Mouse (Mus musculus) induced T-regulatory cell, adult 2 months (primary cell): ENCODE data around the gene Olfr247.
"Not testable (repeated sequence)": the region's sequence is repeated elsewhere in the genome, so short reads cannot be mapped to it uniquely, and the experiment has no call there.

Experiments
- DNase-seq: peaks from one replicate; pipeline ENCODE4 v3.0.0-alpha.2; 2012; ENCODE audit warnings: low read depth

The Olfr247 gene

DNA sequence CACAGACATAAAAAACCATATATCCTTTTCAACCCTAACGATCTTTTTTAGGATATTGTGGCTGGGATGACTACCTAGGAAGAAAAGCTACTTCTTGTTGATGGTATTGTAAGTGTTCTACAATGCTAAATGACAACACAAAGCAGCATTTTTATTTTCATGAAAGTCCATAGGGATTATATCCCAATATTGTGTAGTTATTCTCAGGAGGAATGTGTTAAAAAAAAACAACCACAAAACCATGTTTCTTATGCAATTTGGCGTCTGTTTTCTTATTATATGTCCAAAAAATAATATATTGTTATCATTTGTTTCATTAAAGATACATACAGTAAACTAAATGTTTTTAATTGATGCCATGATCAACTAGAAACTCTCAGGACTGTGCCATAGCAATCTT, at the start of gene Olfr247:
Gene Olfr247, minus strand, starts transcription at position 101 of the 400 bp plus-strand sequence.
- not testable (repeated sequence) for DNase-seq

DNA sequence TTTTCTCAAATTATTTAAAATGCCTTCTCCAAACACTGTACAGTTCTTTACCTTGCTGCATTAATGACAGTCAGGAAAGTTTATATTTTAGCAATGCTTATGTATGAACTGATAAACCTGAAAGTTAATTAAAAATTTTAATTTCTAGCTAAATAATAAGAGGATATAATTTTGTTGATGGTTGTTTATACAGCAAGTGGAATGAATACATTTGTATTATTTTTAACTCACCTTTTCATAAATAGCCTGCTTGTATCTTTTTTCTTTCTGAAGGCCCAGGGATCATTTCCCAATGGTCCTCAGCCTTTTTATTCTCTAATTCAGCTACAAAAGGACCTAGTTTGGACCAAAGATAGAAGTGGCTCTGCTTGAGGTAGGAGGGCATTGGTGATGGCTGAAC, 36.4 kb upstream of the Olfr247 start, which contains the start of gene Olfr820:
Gene Olfr820, plus strand, starts transcription at position 301 of the 400 bp plus-strand sequence.
- no peak for DNase-seq

DNA sequence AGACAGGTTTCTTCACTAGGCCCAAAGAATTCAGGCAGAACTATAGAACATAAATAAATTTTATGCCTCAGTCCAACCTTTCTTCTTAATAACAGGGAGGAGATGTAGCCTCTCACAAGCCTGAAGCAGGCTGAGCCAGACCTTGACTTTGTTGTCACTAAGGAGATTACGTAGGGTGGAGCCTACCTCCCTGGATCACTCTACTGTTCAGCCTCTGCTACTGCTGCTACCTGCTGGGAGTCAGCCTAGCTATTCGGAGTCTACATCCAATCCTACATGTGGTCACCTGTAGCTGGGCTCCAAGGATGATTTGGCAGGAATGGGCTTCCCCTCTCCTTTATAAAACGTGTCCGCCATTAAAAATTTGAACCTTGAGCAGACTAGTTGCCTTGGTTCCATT, 29.4 kb upstream of the Olfr247 start:
- DNase-seq = not testable (repeated sequence)

DNA sequence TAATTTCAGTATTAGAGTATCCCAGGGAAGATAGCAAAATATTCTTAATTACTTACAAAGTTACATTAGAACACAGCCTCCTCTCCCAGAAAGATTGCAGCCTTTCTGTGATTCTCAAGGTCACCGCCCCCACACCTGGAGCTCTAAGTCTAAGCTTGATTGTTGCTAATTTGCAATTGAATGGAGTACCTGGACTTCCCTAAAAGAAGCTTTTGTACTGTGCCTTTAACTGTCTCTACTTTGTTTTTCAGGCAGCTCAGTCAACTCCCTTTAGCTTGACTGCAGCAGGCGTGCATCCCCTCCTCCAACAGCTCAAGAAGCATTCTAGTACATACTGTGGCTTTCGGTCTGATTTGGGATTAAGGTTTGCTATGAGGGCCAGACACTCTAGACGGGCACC, 28.2 kb upstream of the Olfr247 start:
- DNase-seq = not testable (repeated sequence)

DNA sequence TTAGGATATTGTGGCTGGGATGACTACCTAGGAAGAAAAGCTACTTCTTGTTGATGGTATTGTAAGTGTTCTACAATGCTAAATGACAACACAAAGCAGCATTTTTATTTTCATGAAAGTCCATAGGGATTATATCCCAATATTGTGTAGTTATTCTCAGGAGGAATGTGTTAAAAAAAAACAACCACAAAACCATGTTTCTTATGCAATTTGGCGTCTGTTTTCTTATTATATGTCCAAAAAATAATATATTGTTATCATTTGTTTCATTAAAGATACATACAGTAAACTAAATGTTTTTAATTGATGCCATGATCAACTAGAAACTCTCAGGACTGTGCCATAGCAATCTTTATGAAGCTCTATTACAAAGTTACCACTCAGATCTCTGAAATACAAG, 9.0 kb upstream of the Olfr247 start, which contains the start of gene Gm10310:
Gene Gm10310, minus strand, starts transcription at position 101 of the 400 bp plus-strand sequence.
- not testable (repeated sequence) for DNase-seq

DNA sequence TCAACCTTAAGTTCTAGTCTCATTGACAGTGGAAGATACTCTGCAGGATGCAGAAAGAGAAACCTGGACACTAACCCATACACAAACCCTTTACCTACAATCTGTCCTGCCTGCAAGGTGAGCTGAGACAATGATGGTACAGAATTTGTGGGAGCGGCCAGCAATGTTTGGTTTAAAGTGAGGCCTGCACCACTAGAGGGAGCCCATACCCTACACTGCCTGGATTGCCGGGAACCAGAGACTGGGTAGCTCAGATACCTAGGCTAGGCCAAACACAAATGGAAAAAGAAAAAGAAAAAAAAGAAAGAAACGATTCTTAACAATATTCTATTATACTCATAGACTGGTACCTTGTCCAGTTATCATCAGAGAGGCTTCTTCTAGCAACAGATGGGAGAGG, 5.9 kb upstream of the Olfr247 start:
- DNase-seq = not testable (repeated sequence)

DNA sequence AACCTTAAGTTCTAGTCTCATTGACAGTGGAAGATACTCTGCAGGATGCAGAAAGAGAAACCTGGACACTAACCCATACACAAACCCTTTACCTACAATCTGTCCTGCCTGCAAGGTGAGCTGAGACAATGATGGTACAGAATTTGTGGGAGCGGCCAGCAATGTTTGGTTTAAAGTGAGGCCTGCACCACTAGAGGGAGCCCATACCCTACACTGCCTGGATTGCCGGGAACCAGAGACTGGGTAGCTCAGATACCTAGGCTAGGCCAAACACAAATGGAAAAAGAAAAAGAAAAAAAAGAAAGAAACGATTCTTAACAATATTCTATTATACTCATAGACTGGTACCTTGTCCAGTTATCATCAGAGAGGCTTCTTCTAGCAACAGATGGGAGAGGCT, 2.9 kb downstream of the Olfr247 start:
- not testable (repeated sequence) for DNase-seq

DNA sequence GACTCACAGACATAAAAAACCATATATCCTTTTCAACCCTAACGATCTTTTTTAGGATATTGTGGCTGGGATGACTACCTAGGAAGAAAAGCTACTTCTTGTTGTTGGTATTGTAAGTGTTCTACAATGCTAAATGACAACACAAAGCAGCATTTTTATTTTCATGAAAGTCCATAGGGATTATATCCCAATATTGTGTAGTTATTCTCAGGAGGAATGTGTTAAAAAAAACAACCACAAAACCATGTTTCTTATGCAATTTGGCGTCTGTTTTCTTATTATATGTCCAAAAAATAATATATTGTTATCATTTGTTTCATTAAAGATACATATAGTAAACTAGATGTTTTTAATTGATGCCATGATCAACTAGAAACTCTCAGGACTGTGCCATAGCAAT, 8.8 kb downstream of the Olfr247 start, which contains the start of gene Olfr819:
Gene Olfr819, minus strand, starts transcription at position 101 of the 400 bp plus-strand sequence.
- DNase-seq = not testable (repeated sequence)

DNA sequence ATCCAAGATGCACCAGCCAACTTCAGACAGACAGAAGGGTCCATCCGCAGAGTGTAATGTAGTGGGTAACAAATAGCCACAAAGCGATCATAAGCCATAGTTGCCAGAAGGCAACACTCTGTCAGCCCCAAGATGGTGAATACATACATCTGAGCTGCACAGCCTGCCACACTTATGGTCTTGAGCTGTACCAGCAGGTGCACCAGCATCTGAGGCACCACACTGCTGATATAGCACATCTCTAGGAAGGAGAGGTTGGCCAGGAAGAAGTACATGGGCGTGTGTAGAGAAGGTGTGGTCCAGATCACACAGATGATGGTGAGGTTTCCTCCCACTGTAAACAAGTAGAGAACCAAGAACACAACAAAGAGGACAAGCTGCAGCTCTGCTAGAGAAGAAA, 9.7 kb downstream of the Olfr247 start:
- not testable (repeated sequence) for DNase-seq

DNA sequence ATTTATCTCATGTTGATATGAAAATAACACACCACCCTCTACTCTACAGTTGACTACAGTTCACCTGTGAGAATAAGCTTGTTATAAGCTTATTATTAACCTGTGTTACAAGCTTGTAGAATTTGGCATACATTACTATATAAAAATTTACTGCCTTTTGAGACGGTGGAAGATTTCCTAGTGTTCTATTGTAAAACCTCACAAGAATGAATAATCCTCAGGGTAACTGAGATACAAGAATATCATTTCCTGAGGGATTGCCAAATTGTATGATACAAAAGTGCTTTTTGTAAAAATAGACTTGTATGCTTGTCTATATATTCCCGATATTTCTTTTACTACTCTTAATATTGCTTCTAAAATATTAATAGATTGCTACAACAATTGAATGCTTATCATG, 26.9 kb downstream of the Olfr247 start, which contains the start of gene Olfr818:
Gene Olfr818, minus strand, starts transcription at position 101 of the 400 bp plus-strand sequence.
- DNase-seq = no peak
